Mouse (Mus musculus) layer of hippocampus, adult 9-11 months (tissue): ENCODE measurements at regions not wholly inside any gene's neighbourhood (a gene's known extent, or its start where the extent isn't known, plus 50 kb on each side); places are given as distances from the start of the nearest gene placed in this dataset.

Source experiments
- DNase-seq: peaks from one replicate; pipeline ENCODE4 v3.0.0; 2022

DNA sequence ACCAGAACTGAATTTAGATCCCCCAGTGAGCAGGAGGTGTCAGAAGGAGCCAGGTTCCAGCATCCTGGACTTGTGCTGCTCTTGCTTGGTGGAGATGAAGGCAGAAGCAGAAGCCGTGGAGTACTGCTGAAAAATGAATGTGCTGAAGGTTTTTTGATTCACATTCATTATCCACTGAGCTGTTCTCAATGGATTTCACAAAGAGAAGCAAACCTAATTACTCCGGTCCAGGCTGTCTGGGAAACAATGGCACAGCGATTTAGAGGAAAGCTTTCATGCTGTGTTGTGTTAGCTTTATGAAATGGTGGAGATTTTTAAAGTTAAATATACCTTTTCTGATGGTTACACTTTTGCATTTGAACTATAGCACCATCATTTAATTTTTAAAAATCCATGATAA is 535.3 kb upstream of the Adgrl3 start:
- no peak for DNase-seq

DNA sequence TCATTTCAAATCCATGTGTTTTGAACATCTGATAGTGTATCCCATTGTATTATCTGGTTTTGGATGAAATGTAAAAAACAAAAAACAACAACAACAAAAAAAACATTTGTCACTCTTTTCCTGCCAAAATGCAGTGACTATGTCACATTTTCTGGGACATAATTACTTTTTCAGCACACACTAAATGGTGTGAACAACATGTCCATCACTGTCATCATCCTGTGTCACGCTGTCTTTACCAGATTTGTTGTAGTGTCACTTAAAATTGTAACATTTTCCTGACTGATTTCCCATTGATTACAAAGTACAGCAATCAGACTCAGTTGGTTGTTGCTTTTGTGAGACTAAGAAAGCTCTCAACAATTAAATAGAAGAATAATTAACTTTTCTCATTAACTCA is 531.6 kb upstream of the Adgrl3 start:
- no peak for DNase-seq

DNA sequence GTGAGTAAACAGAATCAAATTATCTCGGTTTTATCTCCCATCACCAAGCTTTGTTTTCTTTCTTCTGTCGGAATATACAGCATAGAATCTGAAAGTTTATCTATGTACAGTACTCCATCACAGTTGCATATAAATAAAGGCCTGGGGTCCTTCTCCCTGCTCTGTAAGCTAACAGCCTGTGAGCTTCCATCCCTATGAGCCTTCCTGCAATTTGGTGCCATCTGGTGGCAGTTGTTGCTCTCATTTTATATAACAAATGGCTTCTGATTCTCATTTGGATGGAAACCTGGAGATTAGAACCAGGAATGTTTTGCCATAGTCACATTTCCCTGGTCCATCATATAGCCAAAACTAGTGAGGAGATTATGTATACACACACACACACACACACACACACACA is 511.3 kb upstream of the Adgrl3 start:
- peak; percentile 18 for DNase-seq

DNA sequence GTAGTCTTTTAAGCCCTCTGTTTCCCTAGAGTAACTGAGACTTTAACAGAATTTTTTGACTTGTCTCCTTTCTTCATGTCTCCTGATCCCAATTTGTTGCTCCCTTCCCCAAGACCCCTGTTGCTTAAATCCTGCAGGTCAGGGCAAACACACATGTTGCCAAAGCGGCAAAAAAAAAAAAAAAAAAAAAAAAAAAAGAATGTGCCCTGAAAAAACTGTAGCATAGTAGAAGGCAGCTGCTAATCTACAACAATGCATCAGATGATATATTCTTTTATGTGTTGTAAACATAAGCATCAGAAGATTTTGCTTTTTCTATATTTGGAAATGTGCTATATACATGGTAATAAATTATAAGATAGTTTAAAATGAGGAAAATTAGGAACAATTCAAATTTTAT is 479.9 kb upstream of the Adgrl3 start:
- DNase-seq: no peak

DNA sequence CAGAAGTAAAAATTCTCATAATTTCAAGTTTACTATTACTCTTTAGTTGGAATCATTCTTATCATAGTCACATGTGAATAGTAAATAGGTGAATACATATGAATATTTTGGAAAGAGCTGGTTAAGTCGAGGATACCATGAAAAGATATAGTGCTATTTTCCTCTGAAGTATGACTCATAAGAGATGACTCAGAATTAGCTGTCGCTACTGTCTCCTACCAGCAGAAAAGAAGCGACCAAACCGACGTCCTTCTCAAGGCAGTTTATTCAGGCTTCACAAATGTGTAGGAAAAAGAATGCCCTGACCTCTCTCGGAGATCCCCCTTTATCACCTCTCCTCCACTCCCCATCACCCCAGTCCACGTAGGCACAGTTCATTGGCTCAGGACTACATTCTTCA is 468.3 kb upstream of the Adgrl3 start:
- DNase-seq: no peak

DNA sequence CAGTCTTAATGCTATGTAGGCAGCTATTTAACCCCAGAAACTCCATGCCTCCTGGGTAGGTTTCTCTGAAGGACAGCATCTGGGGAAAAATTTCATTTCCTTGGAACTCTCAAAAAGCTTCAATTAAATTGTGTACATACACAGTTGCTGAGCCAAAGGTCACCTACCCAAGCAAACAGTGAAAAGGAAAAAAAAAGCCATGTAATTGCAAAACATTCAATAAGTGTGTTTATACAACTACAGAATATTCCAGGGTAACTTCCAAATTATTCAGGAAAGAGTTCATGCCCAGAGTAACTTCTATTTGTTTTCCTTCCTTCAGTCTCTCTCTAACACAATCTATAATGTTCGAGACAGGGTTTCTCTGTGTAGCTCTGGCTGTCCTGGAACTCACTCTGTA is 441.2 kb upstream of the Adgrl3 start:
- no peak for DNase-seq

DNA sequence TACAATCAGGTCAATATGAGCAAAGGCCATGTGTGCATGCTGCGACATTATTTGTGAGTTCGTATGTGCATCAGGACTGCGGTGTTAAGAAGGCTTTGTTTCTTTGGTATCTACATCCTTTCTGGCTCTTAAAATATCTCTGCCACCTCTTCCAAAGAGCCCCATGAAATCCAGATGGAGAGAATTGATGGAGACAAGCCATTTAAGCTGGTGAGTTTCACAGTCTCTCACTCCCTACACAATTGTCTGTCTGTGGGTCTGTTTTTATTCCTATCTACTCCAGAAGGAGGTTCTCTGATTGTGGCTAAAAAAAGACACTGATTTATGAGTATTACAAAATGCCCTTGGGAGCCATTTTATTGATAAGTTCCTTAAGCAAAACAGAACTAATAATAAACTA is 408.4 kb upstream of the Adgrl3 start:
- DNase-seq: no peak

DNA sequence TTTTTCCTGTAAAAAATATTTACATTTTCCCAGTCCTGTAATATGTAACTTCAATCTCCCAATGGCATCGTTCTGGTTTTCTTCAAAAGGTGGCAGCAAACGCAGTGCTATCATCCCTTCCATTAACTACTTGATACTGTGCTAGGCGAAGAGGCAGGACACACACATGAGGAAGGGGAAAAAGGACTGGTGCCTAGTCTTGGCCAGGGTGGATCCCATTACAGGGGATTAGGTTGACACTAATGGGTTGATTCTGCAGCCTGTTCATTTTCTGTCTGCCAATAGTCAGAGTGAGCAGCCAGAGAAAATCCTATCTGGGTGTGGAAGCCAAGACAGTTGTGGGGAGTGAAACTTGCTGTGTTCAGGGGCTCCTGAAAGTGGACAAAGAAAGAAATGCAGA is 392.7 kb upstream of the Adgrl3 start:
- no peak for DNase-seq

DNA sequence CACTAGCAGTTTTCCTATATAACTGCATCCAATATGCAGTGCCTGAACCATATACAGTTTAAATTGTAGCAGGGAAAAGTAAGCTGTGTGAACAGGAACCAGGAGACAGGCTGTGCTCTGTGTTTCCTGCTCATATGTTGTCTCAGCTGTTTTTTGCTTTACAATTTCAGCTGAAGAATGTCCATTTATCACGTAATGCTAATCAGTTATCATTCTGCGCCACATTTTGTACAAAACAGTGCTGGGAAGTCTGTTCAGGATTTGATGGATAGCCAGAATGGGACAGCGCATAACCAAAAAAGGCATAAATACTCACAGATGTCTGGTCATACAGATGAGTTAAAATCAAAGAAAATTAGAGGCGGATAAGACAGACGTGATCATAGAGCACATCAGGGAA is 360.9 kb upstream of the Adgrl3 start:
- peak; percentile 52 for DNase-seq

DNA sequence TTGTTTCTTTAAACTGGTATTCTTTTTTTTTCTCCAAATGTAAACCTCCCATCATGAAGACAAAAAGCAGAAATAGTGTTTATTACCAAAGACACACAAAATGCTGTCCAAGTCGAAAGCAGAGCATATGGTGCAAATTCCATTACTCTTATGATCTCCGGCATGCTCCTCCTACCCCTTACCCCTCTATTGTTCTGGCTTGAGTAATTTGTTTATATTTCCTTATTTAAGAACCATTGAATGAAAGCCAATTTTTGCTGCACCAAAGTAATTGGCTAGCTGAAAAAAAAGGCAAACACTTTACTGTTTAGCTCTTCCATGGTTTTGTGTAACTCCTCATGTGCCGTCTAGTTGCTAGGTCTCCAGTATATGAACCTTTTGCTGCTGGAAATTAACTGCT is 360.4 kb upstream of the Adgrl3 start:
- DNase-seq: no peak

DNA sequence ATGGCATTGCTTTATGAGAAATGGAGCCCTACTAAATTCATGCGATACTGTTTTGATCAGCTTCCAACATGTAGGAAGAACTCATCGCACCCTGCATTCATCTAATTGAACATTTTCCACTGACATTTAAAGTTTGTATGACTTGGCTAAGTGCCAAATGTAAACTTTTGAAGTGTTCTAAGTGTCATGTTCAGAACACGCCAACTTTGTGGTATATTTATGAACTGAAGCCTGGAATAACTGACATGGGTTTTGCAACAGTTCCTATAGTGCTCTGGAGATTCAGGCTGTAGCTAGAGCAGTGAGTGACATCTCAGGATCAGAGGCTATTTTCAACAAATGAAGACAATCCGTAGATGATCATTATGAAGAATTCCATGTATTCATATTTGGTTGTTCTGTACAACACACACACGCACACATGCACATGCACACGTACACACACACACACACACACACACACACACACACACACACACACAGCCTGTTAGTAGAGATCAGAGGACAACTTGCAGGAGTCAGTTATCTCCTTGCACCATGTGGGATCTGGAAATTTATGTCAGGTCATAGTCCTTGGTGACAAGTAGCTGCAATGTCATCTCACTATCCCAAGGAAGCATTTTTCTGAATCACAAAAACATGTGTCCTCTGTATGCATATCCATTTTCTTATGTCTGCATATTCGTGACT is 349.5 kb upstream of the Adgrl3 start:
- DNase-seq: no peak

DNA sequence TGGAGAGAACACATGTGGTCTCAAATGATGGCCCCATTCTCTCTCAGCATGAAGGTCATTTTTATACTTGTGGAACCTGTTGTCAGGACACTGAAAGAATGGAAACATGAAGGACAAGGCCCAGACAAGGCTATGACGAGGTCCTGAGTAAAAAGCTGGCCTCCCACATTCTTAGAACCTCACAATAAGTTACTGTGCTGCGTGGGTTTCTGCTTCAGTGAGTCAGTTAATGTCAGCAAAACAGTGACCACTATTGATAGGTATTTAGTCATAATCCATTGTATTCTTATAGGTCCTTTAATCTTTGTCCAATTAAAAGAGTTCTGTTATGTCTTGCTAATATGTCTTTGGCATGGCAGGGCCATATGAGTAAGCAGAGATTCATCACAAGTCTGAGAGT is 336.5 kb upstream of the Adgrl3 start:
- no peak for DNase-seq

DNA sequence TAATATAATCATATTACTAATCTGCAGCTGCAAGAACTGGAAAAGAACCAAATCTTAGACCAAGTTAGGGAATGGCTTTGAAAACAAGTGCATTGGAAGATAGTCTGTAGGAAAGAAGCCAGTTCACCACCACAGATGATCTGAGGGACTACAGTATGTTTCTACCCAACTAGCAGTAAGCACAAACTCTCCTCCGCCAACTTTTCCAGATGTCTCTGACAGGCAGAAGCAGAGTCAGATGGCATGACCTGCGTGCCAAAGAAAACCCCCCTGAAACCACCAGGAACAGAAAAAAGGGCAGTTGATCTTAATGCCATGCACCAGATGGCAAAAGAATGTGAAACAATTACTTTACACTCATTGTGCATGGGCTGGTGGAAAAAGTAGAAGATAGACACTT is 319.1 kb upstream of the Adgrl3 start:
- peak; percentile 17 for DNase-seq

DNA sequence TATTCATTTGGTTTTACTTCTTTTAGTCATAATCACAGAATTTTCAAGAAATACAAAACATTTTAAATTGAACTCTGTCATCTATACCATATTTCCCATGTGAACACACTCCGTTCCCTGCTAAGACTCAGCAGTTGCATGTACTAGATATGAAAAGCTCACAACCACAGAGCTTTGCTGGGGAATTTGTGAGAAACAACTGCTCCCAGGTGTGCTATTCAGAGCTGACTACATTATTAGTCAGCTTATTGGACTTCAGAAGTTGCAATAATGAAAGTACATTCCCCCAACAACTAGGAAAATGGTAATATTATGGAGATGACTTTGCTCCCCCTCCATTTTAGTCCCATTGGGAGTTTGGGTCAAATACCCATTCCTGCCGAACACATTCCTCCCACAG is 315.2 kb upstream of the Adgrl3 start:
- DNase-seq: no peak

DNA sequence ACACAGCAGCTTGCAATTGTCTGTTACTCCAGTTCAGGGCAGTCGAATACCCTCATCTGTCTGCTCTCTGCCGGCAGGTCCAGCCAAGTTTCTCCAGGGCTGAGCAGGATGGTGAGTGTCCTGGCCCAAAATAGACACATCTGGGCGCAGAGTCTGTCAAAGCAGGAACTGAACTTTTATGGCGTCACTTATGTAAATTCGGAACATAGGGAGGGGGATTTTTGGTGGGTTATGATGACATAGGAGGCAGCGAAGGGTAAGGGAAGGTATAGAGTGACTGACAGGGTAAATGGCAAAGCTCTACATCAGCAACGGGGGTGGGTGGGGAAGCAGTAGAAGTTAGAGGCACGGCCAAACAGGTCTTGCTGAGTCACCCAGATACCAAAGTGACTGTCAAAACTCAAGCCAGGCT is 313.3 kb upstream of the Adgrl3 start:
- DNase-seq: no peak
